Mouse (Mus musculus) hindbrain, embryonic 16.5 days (tissue): Measurements from ENCODE around the gene Otud3. TPM values are rescaled to one million over a fixed set of nuclear protein-coding genes. Genes with fewer than 3 reads are reported as not detected.

Experiments used
- polyA plus RNA-seq: library from polyadenylated mRNA; unstranded; fragments of >200 nt; fragmentation: Nextera tagmentation; extraction: Ambion mirVana; gene quantifications from 2 replicates; pipeline ENCODE4 v1.2.1, GENCODE M21; 2015

Gene Otud3
- polyA plus RNA-seq, 1 experiment from 2014 or later, result 3.1 TPM

Other genes with a start within 250 kb of the Otud3 start
- gene Pla2g2c, start 189.2 kb downstream of the Otud3 start, polyA plus RNA-seq, result 0.35 and 0.36 TPM in 2 replicates
- gene Ubxn10, start 176.8 kb downstream of the Otud3 start, polyA plus RNA-seq, result 4.5 and 5.2 TPM in 2 replicates
- 0.06 TPM in 1 of 2 replicates, not detected in the other for gene Pla2g2f, start 156.3 kb downstream of the Otud3 start, polyA plus RNA-seq
- 0.61 and 0.76 TPM in 2 replicates for gene Pla2g2d, start 138.2 kb downstream of the Otud3 start, polyA plus RNA-seq
- 0.27 and 0.38 TPM in 2 replicates for gene Pla2g5, start 50.5 kb downstream of the Otud3 start, polyA plus RNA-seq
- not detected in 2 replicates for gene Gm13030, start 40.0 kb downstream of the Otud3 start, polyA plus RNA-seq
- gene Pla2g2e, start 36.0 kb downstream of the Otud3 start, polyA plus RNA-seq, result not detected in 2 replicates
- not detected in 2 replicates for gene Rnf186, start 53.2 kb upstream of the Otud3 start, polyA plus RNA-seq
- 1.3 and 1.8 TPM in 2 replicates for gene Tmco4, start 58.9 kb upstream of the Otud3 start, polyA plus RNA-seq
- 0.64 and 0.66 TPM in 2 replicates for gene Htr6, start 161.6 kb upstream of the Otud3 start, polyA plus RNA-seq
- 43.7 and 57.7 TPM in 2 replicates for gene Nbl1, start 179.0 kb upstream of the Otud3 start, polyA plus RNA-seq
- 342 and 378 TPM in 2 replicates for gene Minos1, start 217.2 kb upstream of the Otud3 start, polyA plus RNA-seq